Mouse (Mus musculus) CH12.LX (cell line): ENCODE results near the gene Irak3. TPM values are rescaled to one million over a fixed set of nuclear protein-coding genes. Genes with fewer than 3 reads are reported as not detected.

Experiments used
- DNase-seq: peaks from one replicate; pipeline ENCODE4 v3.0.0-alpha.2; 2013; ENCODE audit errors: extremely low read depth
- H3K27ac ChIP-seq: 2 replicates; pipeline ENCODE4 v1.5.1; 2012; ENCODE audit warnings: low read depth, mild to moderate bottlenecking, control low read depth, moderate library complexity; ENCODE audit not compliant: insufficient read depth
- H3K27me3 ChIP-seq: replicated peaks from 2 replicates; pipeline ENCODE3; 2012; ENCODE audit warnings: inconsistent platforms
- H3K36me3 ChIP-seq, 2 experiments: replicated peaks in 1 of 2; 2 replicates each; pipeline versions ENCODE3 to v1.6.1; 2012; ENCODE audit warnings: inconsistent platforms in 1 of 2, low read length in 1 of 2, mild to moderate bottlenecking in 1 of 2, mixed read lengths in 1 of 2, moderate library complexity in 1 of 2; ENCODE audit not compliant: control insufficient read depth in 1 of 2, insufficient read depth in 1 of 2
- H3K4me1 ChIP-seq, 2 experiments: 2 replicates each; pipeline ENCODE4 v1.6.1; 2012; ENCODE audit warnings: inconsistent platforms in 1 of 2, moderate library complexity in 1 of 2; ENCODE audit not compliant: insufficient read depth in 2 of 2, control insufficient read depth in 1 of 2
- H3K4me2 ChIP-seq: 2 replicates; pipeline ENCODE4 v1.6.1; 2012; ENCODE audit warnings: low read depth, mild to moderate bottlenecking, control low read depth; ENCODE audit not compliant: poor library complexity, insufficient read depth, severe bottlenecking
- H3K4me3 ChIP-seq, 3 experiments: fragments of 150-350 bp in 1 of 3; sonication (generic) in 1 of 3; replicated peaks in 1 of 3; 2 replicates each; pipeline versions ENCODE3 to v1.5.1; 2011 to 2012; ENCODE audit warnings: low read depth in 2 of 3, low read length in 2 of 3, mild to moderate bottlenecking in 2 of 3, moderate library complexity in 2 of 3, control low read depth in 1 of 3, improper control_type of control experiment in 1 of 3, inconsistent platforms in 1 of 3, mixed read lengths in 1 of 3; ENCODE audit not compliant: poor library complexity in 1 of 3
- H3K79me2 ChIP-seq: replicated peaks from 2 replicates; pipeline ENCODE4 v1.6.1; 2012; ENCODE audit warnings: mild to moderate bottlenecking, moderate library complexity; ENCODE audit not compliant: control insufficient read depth, poor library complexity, insufficient read depth, severe bottlenecking; ENCODE audit errors: extremely low read depth
- H3K9ac ChIP-seq: 2 replicates; pipeline ENCODE4 v1.6.1; 2012; ENCODE audit warnings: low read depth, mild to moderate bottlenecking, control low read depth, moderate library complexity; ENCODE audit not compliant: insufficient read depth
- H3K9me3 ChIP-seq: replicated peaks from 2 replicates; pipeline ENCODE3; 2012; ENCODE audit warnings: low read length, inconsistent platforms, mixed read lengths
- BHLHE40 ChIP-seq: IDR thresholded peaks from 2 replicates; pipeline ENCODE4 v1.6.1; 2011; ENCODE audit warnings: mild to moderate bottlenecking, low read depth, low read length, improper control_type of control experiment
- CHD2 ChIP-seq: IDR thresholded peaks from 2 replicates; pipeline ENCODE4 v1.6.1; 2011; ENCODE audit warnings: low read length, improper control_type of control experiment
- CTCF ChIP-seq, 2 experiments: IDR thresholded peaks in 1 of 2; conservative IDR thresholded peaks in 1 of 2; 2 replicates each; pipeline ENCODE4 v1.5.1; 2011 to 2012; ENCODE audit warnings: low read depth in 2 of 2, low read length in 2 of 2, improper control_type of control experiment in 1 of 2, inconsistent platforms in 1 of 2, mild to moderate bottlenecking in 1 of 2, moderate library complexity in 1 of 2
- E2F4 ChIP-seq: IDR thresholded peaks from 2 replicates; pipeline ENCODE4 v1.6.1; 2011; ENCODE audit warnings: low read depth, low read length, improper control_type of control experiment; ENCODE audit not compliant: insufficient replicate concordance
- ELF1 ChIP-seq: IDR thresholded peaks from 2 replicates; pipeline ENCODE4 v1.6.1; 2014; ENCODE audit warnings: low read depth, mild to moderate bottlenecking, inconsistent platforms, low read length, improper control_type of control experiment
- ETS1 ChIP-seq: conservative IDR thresholded peaks from 2 replicates; pipeline ENCODE4 v1.6.1; 2012; ENCODE audit warnings: low read depth, mild to moderate bottlenecking, inconsistent platforms, low read length, improper control_type of control experiment, moderate library complexity
- KAT2A ChIP-seq: IDR thresholded peaks from 2 replicates; pipeline ENCODE4 v1.6.1; 2012; ENCODE audit warnings: low read length, improper control_type of control experiment, inconsistent platforms; ENCODE audit not compliant: insufficient replicate concordance
- MAFK ChIP-seq: IDR thresholded peaks from 2 replicates; pipeline ENCODE4 v1.6.1; 2011; ENCODE audit warnings: low read length, improper control_type of control experiment; ENCODE audit not compliant: insufficient replicate concordance
- MAX ChIP-seq: IDR thresholded peaks from 2 replicates; pipeline ENCODE4 v1.6.1; 2011; ENCODE audit warnings: low read length, improper control_type of control experiment
- MAZ ChIP-seq: IDR thresholded peaks from 2 replicates; pipeline ENCODE4 v1.6.1; 2012; ENCODE audit warnings: low read depth, mild to moderate bottlenecking, inconsistent platforms, low read length, improper control_type of control experiment, moderate library complexity
- MEF2A ChIP-seq: IDR thresholded peaks from 2 replicates; pipeline ENCODE4 v1.6.1; 2014; ENCODE audit warnings: low read depth, mild to moderate bottlenecking, inconsistent platforms, low read length, improper control_type of control experiment, borderline replicate concordance
- MYC ChIP-seq: IDR thresholded peaks from 2 replicates; pipeline ENCODE4 v1.6.1; 2011; ENCODE audit warnings: low read depth, mild to moderate bottlenecking, improper control_type of control experiment, low read length
- NELFE ChIP-seq: IDR thresholded peaks from 2 replicates; pipeline ENCODE4 v1.6.1; 2011; ENCODE audit warnings: low read depth, low read length, improper control_type of control experiment
- NRF1 ChIP-seq: IDR thresholded peaks from 2 replicates; pipeline ENCODE4 v1.6.1; 2014; ENCODE audit warnings: low read depth, mild to moderate bottlenecking, inconsistent platforms, low read length, improper control_type of control experiment, moderate library complexity
- POLR2AphosphoS2 ChIP-seq: IDR thresholded peaks from 2 replicates; pipeline ENCODE4 v1.6.1; 2011; ENCODE audit warnings: low read depth, low read length, improper control_type of control experiment
- RCOR1 ChIP-seq: conservative IDR thresholded peaks from 2 replicates; pipeline ENCODE4 v1.6.1; 2012; ENCODE audit warnings: low read depth, mild to moderate bottlenecking, inconsistent platforms, low read length, improper control_type of control experiment
- SIN3A ChIP-seq: IDR thresholded peaks from 2 replicates; pipeline ENCODE4 v1.6.1; 2012; ENCODE audit warnings: low read length, improper control_type of control experiment, inconsistent platforms
- SMC3 ChIP-seq: IDR thresholded peaks from 2 replicates; pipeline ENCODE4 v1.6.1; 2011; ENCODE audit warnings: low read depth, low read length, improper control_type of control experiment
- TBP ChIP-seq: conservative IDR thresholded peaks from 2 replicates; pipeline ENCODE4 v1.6.1; 2011; ENCODE audit warnings: low read depth, low read length, improper control_type of control experiment
- TCF12 ChIP-seq: IDR thresholded peaks from 2 replicates; pipeline ENCODE4 v1.6.1; 2014; ENCODE audit warnings: low read depth, mild to moderate bottlenecking, inconsistent platforms, low read length, improper control_type of control experiment
- UBTF ChIP-seq: IDR thresholded peaks from 2 replicates; pipeline ENCODE4 v1.6.1; 2012; ENCODE audit warnings: low read depth, mild to moderate bottlenecking, inconsistent platforms, low read length, improper control_type of control experiment, moderate library complexity
- USF1 ChIP-seq: IDR thresholded peaks from 2 replicates; pipeline ENCODE4 v1.6.1; 2014; ENCODE audit warnings: low read depth, mild to moderate bottlenecking, inconsistent platforms, low read length, improper control_type of control experiment
- ZMIZ1 ChIP-seq: IDR thresholded peaks from 2 replicates; pipeline ENCODE4 v1.6.1; 2012; ENCODE audit warnings: low read depth, mild to moderate bottlenecking, inconsistent platforms, low read length, improper control_type of control experiment
- ZNF384 ChIP-seq: IDR thresholded peaks from 2 replicates; pipeline ENCODE4 v1.6.1; 2012; ENCODE audit warnings: low read depth, low read length, improper control_type of control experiment, inconsistent platforms
- dilution Hi-C: fragments of 300-500 bp; cut with MboI; formaldehyde crosslinking; loops from 2 replicates; pipeline ENCODE4 v1.14.3; 2020; ENCODE audit warnings: low sequenced_read_pairs; ENCODE audit not compliant: extremely low pct_unique_long_range_greater_than_20kb, extremely low pct_ligation_motif_present
- in situ Hi-C: fragments of 300-500 bp; cut with MboI; formaldehyde crosslinking; loops from 3 replicates; pipeline ENCODE4 v1.14.3; 2019; ENCODE audit warnings: low sequenced_read_pairs, low pct_ligation_motif_present, low pct_unique_long_range_greater_than_20kb, mixed read lengths
- polyA plus RNA-seq: library from polyadenylated mRNA; unstranded; fragments of >175 nt; gene quantifications from 2 replicates; pipeline ENCODE4 v1.2.1, GENCODE M21; 2012; ENCODE audit warnings: low read depth; ENCODE audit not compliant: insufficient read length
- total RNA-seq, 2 experiments: library from RNA; depleted of rRNA; stranded (reverse); fragments of 300-350 nt in 1 of 2; fragments of >200 nt in 1 of 2; gene quantifications; 2 replicates each; pipeline ENCODE4 v1.2.3; 2012 to 2014

Gene Irak3
- total and polyA plus RNA-seq, 3 experiments = 0.50 to 3.1 (median 1.1) TPM

DNA sequence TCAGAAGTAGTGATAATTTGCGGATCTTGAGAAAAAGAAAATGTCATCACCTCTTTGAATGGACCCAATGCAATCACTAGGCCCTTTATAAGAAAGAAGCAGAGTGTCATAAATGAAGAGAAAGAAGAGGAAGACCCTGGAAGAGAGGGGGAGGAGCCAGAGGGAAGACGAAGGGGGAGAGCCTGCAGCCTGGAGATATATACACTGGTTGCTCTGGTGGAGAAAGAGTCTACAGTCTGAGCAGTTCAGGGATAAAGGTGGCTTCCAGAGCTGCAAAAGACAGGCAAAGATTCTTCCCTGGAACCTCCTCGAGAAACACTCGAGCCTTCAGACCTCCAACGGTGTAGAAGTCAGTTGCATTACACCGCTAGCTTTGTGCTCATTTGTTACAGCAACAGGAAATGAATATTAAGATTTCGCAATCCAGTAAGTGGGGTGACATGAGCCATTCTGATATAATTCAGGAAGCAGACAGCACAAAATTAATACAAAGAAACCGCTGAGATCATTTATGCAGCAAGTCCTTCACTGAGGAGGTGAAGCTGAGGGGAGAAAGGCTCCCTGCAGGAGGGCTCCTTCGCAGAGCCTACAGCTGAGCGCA is 60.9 kb downstream of the Irak3 start:
- no peak overlapping the region for H3K4me3 ChIP-seq
- H3K4me2 ChIP-seq = no peak overlapping the region
- no peaks in the 10 kb centered on the region for H3K79me2 ChIP-seq
- no peak overlapping the region for H3K9ac ChIP-seq
- dilution Hi-C loops = no loop called here
- TF ChIP-seq KAT2A (no peak), MAZ (no peak), NRF1 (no peak), SMC3 (no peak), UBTF (no peak), CHD2 (no peak), USF1 (no peak), TCF12 (no peak), MYC (no peak)
- TF ChIP-seq, all 38 proteins: peak for 0
- no peaks in the 10 kb centered on the region for H3K4me1 ChIP-seq
- H3K27ac ChIP-seq = no peak overlapping the region
- no peaks in the 10 kb centered on the region for H3K36me3 ChIP-seq
- H3K27me3 ChIP-seq = no peaks in the 10 kb centered on the region
- DNase-seq = no peak
- H3K9me3 ChIP-seq = no peaks in the 10 kb centered on the region
- in situ Hi-C loops = no loop called here

DNA sequence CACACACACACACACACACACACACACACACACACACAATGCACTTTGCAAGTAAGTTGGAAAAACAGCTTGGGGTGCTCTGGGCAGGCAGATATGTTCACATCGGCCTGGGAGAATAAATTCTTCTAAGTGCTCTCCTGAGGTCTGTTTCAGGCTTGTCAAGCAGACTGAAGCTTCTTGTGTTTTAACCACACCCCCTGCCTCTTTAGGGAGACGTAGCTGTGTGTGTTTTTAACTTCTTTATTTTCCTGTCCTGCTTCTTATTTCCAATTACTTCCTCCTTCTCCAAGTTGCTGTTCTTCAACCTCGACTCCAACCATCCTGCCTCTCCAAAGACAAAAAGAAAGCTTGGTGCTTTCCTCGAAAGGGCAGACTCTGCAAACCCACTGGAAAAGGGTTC is 61.7 kb downstream of the Irak3 start:
- no peak for DNase-seq
- dilution Hi-C loops (no loop called here), in situ Hi-C loops (no loop called here)
- H3K4me1 ChIP-seq = no peaks in the 10 kb centered on the region
- TF ChIP-seq CTCF (conservative IDR thresholded peaks at IDR 0.05 in 1 of 2, IDR thresholded peaks at IDR 0.05 in 1 of 2; ENCODE audit: low read depth in 2 of 2, low read length in 2 of 2) (no peak), SIN3A (no peak), ELF1 (no peak), RCOR1 (no peak), TBP (no peak), MAX (no peak), NELFE (no peak), ETS1 (no peak), UBTF (no peak), ZMIZ1 (no peak), ZNF384 (no peak), CHD2 (no peak), KAT2A (no peak), E2F4 (no peak), POLR2AphosphoS2 (no peak), MYC (no peak), MAFK (no peak), BHLHE40 (no peak), MEF2A (no peak)
- H3K36me3 ChIP-seq = no peaks in the 10 kb centered on the region
- H3K27ac ChIP-seq = no peak overlapping the region
- H3K4me2 ChIP-seq = no peak overlapping the region
- no peaks in the 10 kb centered on the region for H3K27me3 ChIP-seq
- no peak overlapping the region for H3K4me3 ChIP-seq
- H3K79me2 ChIP-seq = no peaks in the 10 kb centered on the region
- H3K9ac ChIP-seq = no peak overlapping the region
- H3K9me3 ChIP-seq = no peaks in the 10 kb centered on the region
